Mouse (Mus musculus) ES-Bruce4 (cell line): ENCODE results near the gene Anxa4.

Experiments used
- EP300 ChIP-seq: IDR thresholded peaks from 2 replicates; pipeline ENCODE4 v1.6.1; 2011; ENCODE audit warnings: low read depth, low read length; ENCODE audit not compliant: insufficient read depth
- POLR2A ChIP-seq: IDR thresholded peaks from one replicate; pipeline ENCODE4 v1.8.1; 2011; ENCODE audit warnings: low read length; ENCODE audit not compliant: insufficient read depth

GRCm38 (mm10) chr6:86728711-86729110 is 64.7 kb downstream of the Anxa4 start:
- no peak for TF ChIP-seq EP300
- TF ChIP-seq POLR2A, result no peak
